Mouse (Mus musculus) hindbrain, embryonic 16.5 days (tissue): Measurements from ENCODE around the gene Slc51a. TPM values are rescaled to one million over a fixed set of nuclear protein-coding genes. Genes with fewer than 3 reads are reported as not detected.

ENCODE experiments used
- ATAC-seq: fragments of 200-750 bp; cut with Nextera tagmentation; 2 replicates; pipeline ENCODE4 v1.8.0; 2017; ENCODE audit warnings: moderate TSS enrichment, moderate library complexity
- H3K27ac ChIP-seq: fragments of 300-500 bp; sonication (generic); 2 replicates; pipeline ENCODE4 v1.5.1; 2014; ENCODE audit warnings: low read depth, mild to moderate bottlenecking, control low read depth, low read length, moderate library complexity
- H3K27me3 ChIP-seq: fragments of 300-500 bp; sonication (generic); replicated peaks from 2 replicates; pipeline ENCODE4 v1.6.1; 2014; ENCODE audit warnings: low read length; ENCODE audit not compliant: control insufficient read depth, insufficient read depth
- H3K36me3 ChIP-seq: fragments of 300-500 bp; sonication (generic); 2 replicates; pipeline ENCODE4 v1.6.1; 2014; ENCODE audit warnings: mild to moderate bottlenecking, low read length, moderate library complexity, mixed read lengths; ENCODE audit not compliant: control insufficient read depth, insufficient read depth
- H3K4me1 ChIP-seq: fragments of 300-500 bp; sonication (generic); 2 replicates; pipeline ENCODE4 v1.6.1; 2014; ENCODE audit warnings: low read depth, low read length; ENCODE audit not compliant: control insufficient read depth, insufficient read depth
- H3K4me2 ChIP-seq: fragments of 300-500 bp; sonication (generic); 2 replicates; pipeline ENCODE4 v1.6.1; 2014; ENCODE audit warnings: mild to moderate bottlenecking, low read length, control low read depth, moderate library complexity
- H3K4me3 ChIP-seq: fragments of 300-500 bp; sonication (generic); 2 replicates; pipeline ENCODE4 v1.5.1; 2014; ENCODE audit warnings: mild to moderate bottlenecking, low read length, control low read depth, moderate library complexity
- H3K9ac ChIP-seq: fragments of 300-500 bp; sonication (generic); 2 replicates; pipeline ENCODE4 v1.6.1; 2014; ENCODE audit warnings: low read depth, mild to moderate bottlenecking, control low read depth, low read length, moderate library complexity
- H3K9me3 ChIP-seq: fragments of 300-500 bp; sonication (generic); 2 replicates; pipeline ENCODE4 v1.6.1; 2014; ENCODE audit warnings: mild to moderate bottlenecking, low read length, moderate library complexity; ENCODE audit not compliant: control insufficient read depth
- WGBS: fragments of 180-500 bp; shearing (Covaris S2); extraction: QIAGEN DNeasy Blood & Tissue Kit; methylation state at CpG from one replicate; pipeline ENCODE4 v1.1.7; 2014; 5-methylcytosine and 5-hydroxymethylcytosine counted together
- polyA plus RNA-seq: library from polyadenylated mRNA; unstranded; fragments of >200 nt; fragmentation: Nextera tagmentation; extraction: Ambion mirVana; gene quantifications from 2 replicates; pipeline ENCODE4 v1.2.1, GENCODE M21; 2015

Slc51a gene
- polyA plus RNA-seq, 1 experiment from 2014 or later, result not detected

GRCm38 (mm10) chr16:32510399-32511337 lies 23.0 kb upstream of the Slc51a start:
- ATAC-seq, result no peak
- H3K4me3 ChIP-seq, result no peak overlapping the region
- peaks cover 12% of the 10 kb centered on the region; the same call in 1 of the 2 replicates for H3K4me1 ChIP-seq
- no peaks in the 10 kb centered on the region for H3K9me3 ChIP-seq
- no peak overlapping the region for H3K27ac ChIP-seq
- no peaks in the 10 kb centered on the region for H3K36me3 ChIP-seq
- 72% methylated on average over 18 of the region's 18 CpGs for WGBS
- H3K4me2 ChIP-seq, result no peak overlapping the region
- no peaks in the 10 kb centered on the region for H3K27me3 ChIP-seq
- H3K9ac ChIP-seq, result no peak overlapping the region

GRCm38 (mm10) chr16:32509066-32509942 lies 21.6 kb upstream of the Slc51a start:
- no peaks in the 10 kb centered on the region for H3K27me3 ChIP-seq
- peak; percentile 63; the same call in 1 of the 2 replicates for ATAC-seq
- no peak overlapping the region for H3K9ac ChIP-seq
- peaks cover 12% of the 10 kb centered on the region; the same call in 1 of the 2 replicates for H3K4me1 ChIP-seq
- H3K36me3 ChIP-seq, result no peaks in the 10 kb centered on the region
- WGBS, result 46% methylated on average over 9 of the region's 9 CpGs
- H3K4me3 ChIP-seq, result no peak overlapping the region
- no peak overlapping the region for H3K4me2 ChIP-seq
- no peaks in the 10 kb centered on the region for H3K9me3 ChIP-seq
- no peak overlapping the region; the same call in 1 of the 2 replicates for H3K27ac ChIP-seq

- 40% methylated on average over 3 of the region's 3 CpGs for WGBS
- no peaks in the 10 kb centered on the region for H3K27me3 ChIP-seq
- peaks cover 12% of the 10 kb centered on the region; the same call in 1 of the 2 replicates for H3K4me1 ChIP-seq
- no peak overlapping the region for H3K27ac ChIP-seq
- H3K36me3 ChIP-seq, result no peaks in the 10 kb centered on the region
- no peak overlapping the region for H3K9ac ChIP-seq
- no peak overlapping the region for H3K4me2 ChIP-seq
- no peak; the same call in 1 of the 2 replicates for ATAC-seq
- H3K4me3 ChIP-seq, result no peak overlapping the region
- no peaks in the 10 kb centered on the region for H3K9me3 ChIP-seq
These were observed 20.9 kb upstream of the Slc51a start for GRCm38 (mm10) chr16:32508506-32509065.

GRCm38 (mm10) chr16:32508035-32508434 lies 20.4 kb upstream of the Slc51a start:
- no peaks in the 10 kb centered on the region for H3K27me3 ChIP-seq
- no peak overlapping the region for H3K4me3 ChIP-seq
- no peak overlapping the region for H3K4me2 ChIP-seq
- no peak overlapping the region for H3K9ac ChIP-seq
- H3K9me3 ChIP-seq, result no peaks in the 10 kb centered on the region
- H3K36me3 ChIP-seq, result no peaks in the 10 kb centered on the region
- H3K27ac ChIP-seq, result no peak overlapping the region
- H3K4me1 ChIP-seq, result peaks cover 12% of the 10 kb centered on the region; the same call in 1 of the 2 replicates
- 93% methylated on average over 5 of the region's 5 CpGs for WGBS
- no peak for ATAC-seq

- Histone ChIP-seq H3K4me3 (no peak overlapping the region), H3K27ac (no peak overlapping the region), H3K9me3 (no peaks in the 10 kb centered on the region), H3K9ac (no peak overlapping the region), H3K27me3 (no peaks in the 10 kb centered on the region), H3K4me2 (no peak overlapping the region), H3K36me3 (no peaks in the 10 kb centered on the region), H3K4me1 (peaks cover 12% of the 10 kb centered on the region; the same call in 1 of the 2 replicates)
- WGBS, result 23% methylated on average over 9 of the region's 9 CpGs
- no peak for ATAC-seq
These were observed 19.7 kb upstream of the Slc51a start for GRCm38 (mm10) chr16:32507407-32507806.

- peaks cover 12% of the 10 kb centered on the region; the same call in 1 of the 2 replicates for H3K4me1 ChIP-seq
- H3K36me3 ChIP-seq, result no peaks in the 10 kb centered on the region
- H3K9me3 ChIP-seq, result no peaks in the 10 kb centered on the region
- ATAC-seq, result no peak
- H3K4me2 ChIP-seq, result no peak overlapping the region
- no peak overlapping the region for H3K9ac ChIP-seq
- 77% methylated on average over 7 of the region's 7 CpGs for WGBS
- no peaks in the 10 kb centered on the region for H3K27me3 ChIP-seq
- no peak overlapping the region for H3K27ac ChIP-seq
- H3K4me3 ChIP-seq, result no peak overlapping the region
These were observed 19.2 kb upstream of the Slc51a start for GRCm38 (mm10) chr16:32506868-32507267.

- Histone ChIP-seq H3K4me1 (peaks cover 12% of the 10 kb centered on the region; the same call in 1 of the 2 replicates), H3K27me3 (no peaks in the 10 kb centered on the region), H3K9me3 (no peaks in the 10 kb centered on the region), H3K4me2 (no peak overlapping the region), H3K27ac (no peak overlapping the region), H3K9ac (no peak overlapping the region), H3K36me3 (no peaks in the 10 kb centered on the region), H3K4me3 (no peak overlapping the region)
- WGBS, result 82% methylated on average over 8 of the region's 8 CpGs
- no peak for ATAC-seq
These were observed 18.6 kb upstream of the Slc51a start for GRCm38 (mm10) chr16:32506298-32506697.

GRCm38 (mm10) chr16:32503633-32504032 lies 16.0 kb upstream of the Slc51a start:
- WGBS, result 75% methylated on average over 6 of the region's 6 CpGs
- Histone ChIP-seq H3K9me3 (no peaks in the 10 kb centered on the region), H3K27ac (no peak overlapping the region), H3K9ac (no peak overlapping the region), H3K36me3 (no peaks in the 10 kb centered on the region), H3K4me3 (no peak overlapping the region), H3K27me3 (no peaks in the 10 kb centered on the region), H3K4me1 (no peaks in the 10 kb centered on the region; the same call in 1 of the 2 replicates), H3K4me2 (no peak overlapping the region)
- no peak for ATAC-seq
